Mouse (Mus musculus) adrenal gland, postnatal 25 days (tissue): ENCODE measurements around the gene Kdm2a. TPM values are rescaled to one million over a fixed set of nuclear protein-coding genes. Genes with fewer than 3 reads are reported as not detected.

Experiments used
- DNase-seq: peaks from one replicate; pipeline ENCODE4 v3.0.0; 2021; ENCODE audit warnings: mixed read lengths
- long read RNA-seq: library from polyadenylated mRNA; stranded (forward); transcript quantifications from one replicate; pipeline ENCODE4 v2.0.0, GENCODE M21; 2021
- total RNA-seq: library from RNA; stranded (reverse); gene quantifications from 2 replicates; pipeline ENCODE4 v1.2.3, GENCODE M21; 2021

Kdm2a gene
- total RNA-seq: 116 and 131 TPM in 2 replicates
- long read RNA-seq, partial matches to known transcripts: 6 of 19 reads
- long read RNA-seq, other reads (novel, unspliced or antisense): 11 of 19 reads

- DNase-seq: peak; percentile 54
These were observed at the start of gene Kdm2a for GRCm38 (mm10) chr19:4397798-4398629. Kdm2a (minus strand) TSS chr19:4398285.

GRCm38 (mm10) chr19:4447445-4447844, 49.4 kb upstream of the Kdm2a start:
- no peak for DNase-seq

GRCm38 (mm10) chr19:4446661-4447420, 48.8 kb upstream of the Kdm2a start:
- no peak for DNase-seq

- DNase-seq: peak; percentile 71
These were observed 44.3 kb upstream of the Kdm2a start for GRCm38 (mm10) chr19:4442408-4442807.

- DNase-seq: no peak
These were observed 43.6 kb upstream of the Kdm2a start for GRCm38 (mm10) chr19:4441621-4442161.

- DNase-seq: peak; percentile 46
These were observed 43.1 kb upstream of the Kdm2a start for GRCm38 (mm10) chr19:4441090-4441591.

GRCm38 (mm10) chr19:4440222-4440621, 42.1 kb upstream of the Kdm2a start:
- peak; percentile 62 for DNase-seq

GRCm38 (mm10) chr19:4439161-4439801, 41.2 kb upstream of the Kdm2a start, which contains the start of gene Rhod:
Rhod (minus strand) TSS chr19:4439432.
- peak; percentile 84 for DNase-seq

GRCm38 (mm10) chr19:4438791-4439160, 40.7 kb upstream of the Kdm2a start:
- no peak for DNase-seq

GRCm38 (mm10) chr19:4437886-4438285, 39.8 kb upstream of the Kdm2a start:
- no peak for DNase-seq

GRCm38 (mm10) chr19:4436254-4436653, 38.2 kb upstream of the Kdm2a start:
- DNase-seq: no peak

- no peak for DNase-seq
These were observed 36.9 kb upstream of the Kdm2a start for GRCm38 (mm10) chr19:4434999-4435398.

GRCm38 (mm10) chr19:4433756-4434155, 35.7 kb upstream of the Kdm2a start:
- DNase-seq: no peak

- no peak for DNase-seq
These were observed 32.1 kb upstream of the Kdm2a start for GRCm38 (mm10) chr19:4430091-4430620.

GRCm38 (mm10) chr19:4425610-4426366, 27.7 kb upstream of the Kdm2a start:
- DNase-seq: peak; percentile 43

GRCm38 (mm10) chr19:4423021-4423420, 24.9 kb upstream of the Kdm2a start:
- DNase-seq: no peak

GRCm38 (mm10) chr19:4422581-4422980, 24.5 kb upstream of the Kdm2a start:
- no peak for DNase-seq

- DNase-seq: no peak
These were observed 22.2 kb upstream of the Kdm2a start for GRCm38 (mm10) chr19:4420153-4420910.

- DNase-seq: no peak
These were observed 21.6 kb upstream of the Kdm2a start for GRCm38 (mm10) chr19:4419711-4420110.

GRCm38 (mm10) chr19:4417713-4418112, 19.6 kb upstream of the Kdm2a start:
- no peak for DNase-seq
